Mouse (Mus musculus) frontal cortex, postnatal 36 days (tissue): Measurements from ENCODE around the gene Cpsf7.
"Not testable (repeated sequence)": the region's sequence is repeated elsewhere in the genome, so short reads cannot be mapped to it uniquely, and the experiment has no call there.

Source experiments
- DNase-seq, 2 experiments: peaks; one replicate each; pipeline ENCODE4 v3.0.0; 2022; ENCODE audit warnings: low spot score in 2 of 2

Gene Cpsf7

GRCm38 (mm10) chr19:10525106-10525901 lies at the start of gene Cpsf7:
Gene Cpsf7 (plus strand): TSS chr19:10525266.
- DNase-seq, result peak; percentile 86 to 88

- no peak for DNase-seq
Measured at GRCm38 (mm10) chr19:10479541-10479940, 45.5 kb upstream of the Cpsf7 start.

- DNase-seq, result no peak
Measured at GRCm38 (mm10) chr19:10482703-10483102, 42.4 kb upstream of the Cpsf7 start, which contains the start of gene Ppp1r32. Gene Ppp1r32 (minus strand): TSS chr19:10482928.

GRCm38 (mm10) chr19:10486264-10486738 lies 38.8 kb upstream of the Cpsf7 start:
- peak in 1 of 2 experiments; percentile 75 for DNase-seq

- no peak for DNase-seq
Measured at GRCm38 (mm10) chr19:10495670-10496069, 29.4 kb upstream of the Cpsf7 start.

- DNase-seq, result no peak
Measured at GRCm38 (mm10) chr19:10496976-10497375, 28.1 kb upstream of the Cpsf7 start.

GRCm38 (mm10) chr19:10497512-10498160 lies 27.4 kb upstream of the Cpsf7 start:
- DNase-seq, result no peak

- DNase-seq, result no peak
Measured at GRCm38 (mm10) chr19:10500581-10500980, 24.5 kb upstream of the Cpsf7 start.

GRCm38 (mm10) chr19:10502571-10502970 lies 22.5 kb upstream of the Cpsf7 start:
- DNase-seq, result no peak

GRCm38 (mm10) chr19:10510759-10511330 lies 14.2 kb upstream of the Cpsf7 start:
- DNase-seq, result no peak

GRCm38 (mm10) chr19:10520355-10520754 lies 4.7 kb upstream of the Cpsf7 start:
- DNase-seq, result no peak

- no peak for DNase-seq
Measured at GRCm38 (mm10) chr19:10521926-10522325, 3.1 kb upstream of the Cpsf7 start.

GRCm38 (mm10) chr19:10523483-10524080 lies 1.5 kb upstream of the Cpsf7 start:
- no peak for DNase-seq

GRCm38 (mm10) chr19:10524784-10525105 lies 321 bp upstream of the Cpsf7 start:
- DNase-seq, result no peak

- DNase-seq, result peak; percentile 15 to 29
Measured at GRCm38 (mm10) chr19:10525910-10526309, 844 bp downstream of the Cpsf7 start, which contains the start of gene Sdhaf2. Gene Sdhaf2 (minus strand): TSS chr19:10526142.

GRCm38 (mm10) chr19:10530082-10530481 lies 5.0 kb downstream of the Cpsf7 start:
- DNase-seq, result no peak

GRCm38 (mm10) chr19:10539454-10539853 lies 14.4 kb downstream of the Cpsf7 start:
- no peak for DNase-seq

- peak; percentile 79 to 88 for DNase-seq
Measured at GRCm38 (mm10) chr19:10555624-10556510, 30.8 kb downstream of the Cpsf7 start, which contains the start of gene Tmem216. Gene Tmem216 (minus strand): TSS chr19:10556238.

- DNase-seq, result no peak
Measured at GRCm38 (mm10) chr19:10557001-10557400, 31.9 kb downstream of the Cpsf7 start.

- no peak for DNase-seq
Measured at GRCm38 (mm10) chr19:10557430-10557829, 32.4 kb downstream of the Cpsf7 start.

GRCm38 (mm10) chr19:10557837-10558375 lies 32.8 kb downstream of the Cpsf7 start:
- not testable (repeated sequence) for DNase-seq
